Mouse (Mus musculus) thymus, postnatal 14 days (tissue): ENCODE measurements at regions not wholly inside any gene's neighbourhood (a gene's known extent, or its start where the extent isn't known, plus 50 kb on each side); places are given as distances from the start of the nearest gene placed in this dataset.

Experiments used
- DNase-seq: peaks from one replicate; pipeline ENCODE4 v3.0.0; 2021

GRCm38 (mm10) chr2:115126625-115127369 lies 454.7 kb upstream of the BC052040 start:
- DNase-seq: no peak

DNA sequence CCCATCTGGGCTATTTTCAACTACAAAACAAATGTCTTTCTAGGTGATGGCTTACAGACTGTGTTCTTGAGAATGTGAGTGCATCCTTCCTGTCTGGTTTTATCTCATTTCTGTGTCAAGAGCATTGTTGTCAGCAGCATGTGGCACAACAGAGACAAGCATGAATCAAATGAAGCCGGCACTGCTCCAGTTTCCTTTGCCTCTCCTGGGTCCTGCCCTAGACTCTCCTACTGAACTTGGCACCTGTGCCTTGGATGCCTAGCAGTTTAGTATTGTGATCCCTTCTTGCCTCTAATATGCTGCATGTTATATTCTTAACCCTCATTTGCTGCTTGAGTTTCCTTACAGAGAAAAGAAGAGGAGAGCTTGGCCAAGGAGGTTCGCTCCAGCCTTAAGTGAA lies 449.8 kb upstream of the BC052040 start:
- no peak for DNase-seq

DNA sequence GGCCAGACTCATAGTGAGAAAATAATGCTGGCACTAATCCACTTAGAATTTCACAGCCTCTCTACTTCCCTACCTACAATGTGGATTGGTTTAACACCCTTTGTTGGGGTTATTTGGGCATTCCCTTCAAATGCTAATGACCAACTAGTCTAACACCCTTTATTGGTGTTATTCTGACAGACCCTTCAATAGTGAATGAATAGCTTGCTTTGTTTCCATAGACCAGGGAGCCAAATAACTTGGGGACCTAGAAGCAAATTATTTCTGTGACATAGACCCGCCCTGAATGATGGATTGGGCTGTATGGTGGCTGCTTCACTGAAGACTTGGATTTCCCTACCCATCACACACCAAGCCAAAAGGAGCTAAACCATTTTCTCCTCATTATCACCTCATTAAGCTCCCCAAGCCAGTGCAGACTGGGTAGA lies 449.3 kb upstream of the BC052040 start:
- no peak for DNase-seq

GRCm38 (mm10) chr2:115141416-115141815 lies 440.1 kb upstream of the BC052040 start:
- DNase-seq: no peak

DNA sequence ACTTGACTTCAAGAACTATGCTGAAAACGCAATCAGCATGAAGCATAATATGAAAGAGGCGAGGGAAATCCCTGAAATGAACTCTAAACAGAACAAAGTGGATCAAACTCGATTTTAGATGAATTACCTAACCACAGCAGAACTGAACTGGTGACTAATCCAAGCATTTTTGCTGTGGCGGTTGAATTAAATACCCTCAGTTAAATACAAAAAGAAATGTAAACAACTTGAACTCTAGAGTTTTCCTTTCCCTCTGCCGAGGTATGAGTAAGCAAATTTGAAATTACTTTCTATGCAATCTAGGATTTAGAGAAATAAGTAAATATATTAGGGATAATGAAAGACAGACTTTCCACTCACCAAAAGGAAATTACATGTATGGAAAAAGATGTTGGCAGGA lies 409.4 kb upstream of the BC052040 start:
- DNase-seq: no peak

DNA sequence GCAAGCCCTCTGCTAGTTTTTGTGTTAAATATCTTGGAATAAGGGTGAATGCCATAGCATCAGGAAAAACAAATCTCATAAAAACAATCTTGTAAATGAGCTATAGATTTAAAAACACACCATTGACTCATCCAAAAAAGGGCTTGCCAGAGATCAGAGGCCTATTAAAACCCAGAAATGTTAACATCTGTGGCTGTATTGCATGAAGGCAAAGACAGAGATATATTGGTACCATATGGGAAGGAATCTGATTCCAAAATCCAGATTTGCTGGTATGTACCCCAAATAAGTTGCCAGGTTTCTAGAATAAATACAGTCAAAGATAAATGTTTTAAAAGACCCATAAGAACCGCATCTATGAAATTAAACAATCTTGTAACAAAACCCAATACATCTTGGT lies 404.4 kb upstream of the BC052040 start:
- no peak for DNase-seq

DNA sequence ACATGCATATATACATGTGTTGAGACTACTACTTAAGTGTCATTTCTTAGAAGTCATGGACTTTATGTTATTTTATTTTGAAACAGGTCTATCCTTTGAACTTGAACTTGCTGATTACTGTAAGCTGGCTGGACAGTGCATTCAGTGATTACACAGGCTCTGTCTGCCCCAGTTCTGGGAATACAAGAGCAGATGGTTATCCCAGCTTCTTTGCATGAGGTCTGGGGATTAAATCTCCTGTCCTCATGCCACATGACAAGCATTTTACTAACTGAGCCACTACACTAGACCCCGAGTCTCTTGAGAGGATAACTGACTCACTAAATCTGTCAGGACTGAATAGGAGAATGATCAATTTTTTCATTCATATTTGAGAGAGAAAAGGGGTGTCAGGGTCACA lies 403.6 kb upstream of the BC052040 start:
- no peak for DNase-seq

GRCm38 (mm10) chr2:115211191-115211590 lies 370.3 kb upstream of the BC052040 start:
- no peak for DNase-seq

DNA sequence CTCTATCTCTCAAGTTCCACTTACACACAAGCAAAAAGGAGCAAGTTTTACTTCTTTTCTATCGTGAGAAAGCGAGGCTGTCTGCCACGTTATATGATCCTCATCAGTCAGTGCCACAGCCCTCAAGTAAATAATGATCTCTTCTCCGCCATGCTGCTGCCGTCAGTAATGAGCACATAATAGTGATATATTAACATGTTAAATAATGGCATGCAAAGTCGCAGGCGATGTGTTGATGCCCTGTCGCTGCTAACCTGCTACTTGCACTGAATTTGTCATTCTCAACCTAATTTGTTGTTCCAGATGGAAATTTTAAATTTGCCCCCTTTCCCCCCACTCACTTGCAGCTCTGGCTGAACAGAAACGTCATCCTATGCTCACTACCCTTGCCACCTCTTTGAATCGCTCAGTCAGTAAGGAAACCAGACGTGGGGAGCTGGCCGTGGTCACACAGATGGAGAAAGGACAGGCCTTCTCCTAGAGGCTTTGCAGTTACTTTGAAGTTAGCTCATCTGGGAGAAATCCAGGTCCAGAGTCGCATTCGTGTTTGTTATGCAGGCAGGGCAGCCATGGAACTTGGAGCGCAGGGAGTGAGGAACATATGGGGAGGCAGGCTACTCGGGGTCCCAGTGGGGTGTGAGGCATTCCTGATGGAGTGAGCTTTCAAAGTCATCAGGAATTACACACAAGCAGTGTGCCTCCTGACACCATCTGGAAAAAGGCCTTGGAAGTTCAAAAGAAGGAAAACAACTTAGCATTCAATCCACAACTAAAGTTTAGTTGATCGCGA lies 368.1 kb upstream of the BC052040 start:
- DNase-seq: no peak

DNA sequence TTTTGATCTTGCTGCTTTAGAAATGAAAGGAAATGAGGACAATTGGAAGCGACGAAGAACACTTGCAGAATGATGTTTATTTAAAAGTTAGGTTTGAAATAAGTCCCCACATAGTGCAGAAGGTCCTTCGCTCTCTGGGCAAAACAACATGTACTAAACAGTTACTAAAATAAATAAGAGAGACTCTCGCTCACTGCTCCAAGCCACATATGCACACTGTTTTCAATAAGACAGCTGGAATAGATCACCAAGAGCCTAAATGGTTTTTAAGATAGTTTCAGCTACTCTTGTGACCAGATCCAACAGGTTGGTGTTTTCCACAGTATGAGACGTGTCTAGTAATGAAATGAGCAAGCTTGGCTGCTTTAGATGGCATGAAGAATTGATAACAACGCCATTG lies 367.2 kb upstream of the BC052040 start:
- no peak for DNase-seq

DNA sequence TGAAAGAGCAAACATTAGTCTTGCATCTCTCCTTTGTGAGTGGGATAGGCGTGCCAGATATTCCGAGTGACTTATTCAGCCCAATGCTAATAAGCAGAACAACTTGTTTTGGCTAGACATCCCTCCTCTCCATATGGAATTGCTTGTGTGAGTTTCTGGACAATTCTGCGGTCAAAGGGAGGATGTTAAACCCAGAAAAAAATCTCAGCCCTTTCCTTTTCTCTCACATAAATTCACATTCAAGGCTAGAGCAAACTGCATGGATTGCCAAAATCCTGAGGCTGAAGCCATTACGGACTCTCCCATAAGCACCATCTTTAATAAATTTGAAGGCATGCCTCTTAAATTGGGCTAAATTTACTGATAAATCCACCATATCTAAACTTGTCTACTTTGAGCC lies 351.5 kb upstream of the BC052040 start:
- no peak for DNase-seq

- no peak for DNase-seq
Measured at GRCm38 (mm10) chr2:115247673-115248072, 333.8 kb upstream of the BC052040 start.

DNA sequence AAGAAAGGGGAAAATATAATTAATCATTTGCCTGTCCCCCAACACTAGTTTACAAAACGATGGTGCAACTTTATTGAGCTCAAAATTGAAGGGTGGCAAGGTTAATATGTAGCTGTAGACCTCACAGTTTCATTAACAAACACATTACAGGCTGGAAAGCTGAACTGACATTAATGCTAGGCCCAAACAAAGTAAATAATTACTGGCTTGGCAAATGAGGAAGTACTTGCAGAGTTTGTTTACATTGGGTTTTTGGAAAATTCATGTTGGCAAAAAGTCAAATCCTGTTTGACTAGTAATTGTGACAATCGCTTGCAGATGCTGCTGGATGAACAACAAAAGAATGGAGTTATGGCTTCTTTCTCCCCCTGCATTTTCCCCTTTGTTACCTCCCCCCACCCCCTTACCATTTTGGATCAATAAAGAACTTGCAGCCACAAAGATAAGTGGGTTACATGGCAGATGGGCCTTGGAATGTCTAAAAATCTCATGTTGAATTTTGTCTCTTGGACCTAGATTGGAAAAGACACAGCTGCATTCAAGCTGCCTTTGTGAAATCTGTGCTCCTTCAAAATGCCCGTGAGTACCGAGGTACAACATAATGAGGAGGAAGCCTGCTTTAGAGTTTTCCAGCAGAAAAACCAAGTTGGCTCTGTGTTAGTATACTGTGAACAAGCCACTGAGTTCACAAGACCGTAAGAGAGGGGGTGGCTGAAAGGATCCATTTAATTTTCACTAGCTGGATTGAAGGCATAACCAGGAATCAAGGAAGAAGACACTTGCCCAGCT lies 331.3 kb upstream of the BC052040 start:
- DNase-seq: no peak

DNA sequence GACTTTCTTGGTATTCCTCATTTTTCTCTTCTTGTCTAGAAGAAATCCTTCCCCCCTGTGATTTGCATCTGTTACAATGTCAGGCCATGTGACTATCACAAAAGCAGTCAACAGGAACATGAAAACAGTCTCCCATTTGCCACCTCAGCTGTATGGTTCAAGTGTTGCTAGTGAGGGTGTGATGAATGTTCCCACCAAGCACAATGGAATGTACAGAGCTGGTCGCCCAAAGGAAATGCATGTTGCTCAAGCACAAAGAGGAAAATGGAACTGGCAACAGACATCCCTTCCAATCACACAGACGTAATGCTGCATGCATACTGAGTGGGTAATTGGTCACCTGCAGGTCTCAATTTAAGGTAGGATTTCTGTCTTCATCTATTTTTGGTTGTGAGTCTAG lies 324.1 kb upstream of the BC052040 start:
- DNase-seq: no peak

DNA sequence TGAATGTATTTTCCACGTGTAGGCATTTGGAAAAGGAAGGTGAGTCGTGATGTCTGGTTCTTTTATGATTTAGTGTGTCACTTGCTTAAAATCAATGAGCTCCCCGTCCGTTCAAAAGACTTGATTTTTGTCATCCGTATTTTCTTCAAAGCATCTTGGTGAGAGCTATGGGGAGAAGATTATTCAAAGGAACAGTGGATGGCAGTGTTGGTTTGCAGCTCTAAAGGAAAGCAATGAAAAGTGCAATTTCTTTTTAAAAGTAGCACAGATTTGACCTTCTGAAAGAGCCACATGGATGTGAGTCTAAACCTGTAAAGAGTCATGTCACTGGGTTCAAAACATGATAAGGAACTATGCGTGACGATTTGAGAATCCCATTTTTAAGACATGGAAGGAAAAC lies 313.3 kb upstream of the BC052040 start:
- DNase-seq: no peak

DNA sequence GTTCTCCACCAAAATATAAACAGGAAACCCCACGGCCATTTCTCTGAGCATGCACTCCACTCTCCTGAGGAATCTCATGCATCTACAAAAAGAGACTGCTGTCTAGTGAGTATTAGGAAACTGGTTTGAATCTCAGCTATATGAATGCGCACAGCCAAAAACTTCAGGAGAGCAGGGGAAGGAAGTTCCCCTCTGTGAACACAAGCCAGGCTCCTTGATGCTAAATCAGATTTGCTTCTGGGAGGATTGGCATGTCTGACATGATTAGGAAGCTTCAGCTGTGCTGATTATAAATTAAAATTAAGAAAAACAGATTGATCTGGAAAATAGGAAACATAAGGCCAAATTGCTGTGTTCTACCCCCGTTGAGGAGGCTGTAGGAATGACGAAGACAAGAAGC lies 304.1 kb upstream of the BC052040 start:
- no peak for DNase-seq

GRCm38 (mm10) chr2:115293020-115293419 lies 288.5 kb upstream of the BC052040 start:
- DNase-seq: no peak

- DNase-seq: no peak
Measured at GRCm38 (mm10) chr2:115297463-115297862, 284.1 kb upstream of the BC052040 start.

DNA sequence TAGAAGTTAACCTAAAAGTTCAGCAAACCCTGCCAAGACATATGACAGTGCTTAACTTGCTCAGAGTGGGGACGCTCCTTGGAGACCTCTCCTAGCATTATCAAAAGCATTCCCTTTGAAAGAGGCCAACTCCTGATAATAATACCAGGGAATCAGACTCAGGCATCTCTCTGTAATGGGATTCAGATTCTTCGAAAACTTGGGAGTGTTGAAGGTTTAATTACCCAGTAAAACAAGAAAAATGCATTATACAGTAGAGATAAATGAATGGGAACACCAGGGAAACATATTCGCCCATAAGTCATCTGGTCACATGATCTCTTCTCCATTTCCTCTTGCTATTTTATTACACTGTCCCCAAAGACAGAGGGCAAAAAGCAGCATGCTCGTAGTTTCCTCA lies 274.3 kb upstream of the BC052040 start:
- no peak for DNase-seq

DNA sequence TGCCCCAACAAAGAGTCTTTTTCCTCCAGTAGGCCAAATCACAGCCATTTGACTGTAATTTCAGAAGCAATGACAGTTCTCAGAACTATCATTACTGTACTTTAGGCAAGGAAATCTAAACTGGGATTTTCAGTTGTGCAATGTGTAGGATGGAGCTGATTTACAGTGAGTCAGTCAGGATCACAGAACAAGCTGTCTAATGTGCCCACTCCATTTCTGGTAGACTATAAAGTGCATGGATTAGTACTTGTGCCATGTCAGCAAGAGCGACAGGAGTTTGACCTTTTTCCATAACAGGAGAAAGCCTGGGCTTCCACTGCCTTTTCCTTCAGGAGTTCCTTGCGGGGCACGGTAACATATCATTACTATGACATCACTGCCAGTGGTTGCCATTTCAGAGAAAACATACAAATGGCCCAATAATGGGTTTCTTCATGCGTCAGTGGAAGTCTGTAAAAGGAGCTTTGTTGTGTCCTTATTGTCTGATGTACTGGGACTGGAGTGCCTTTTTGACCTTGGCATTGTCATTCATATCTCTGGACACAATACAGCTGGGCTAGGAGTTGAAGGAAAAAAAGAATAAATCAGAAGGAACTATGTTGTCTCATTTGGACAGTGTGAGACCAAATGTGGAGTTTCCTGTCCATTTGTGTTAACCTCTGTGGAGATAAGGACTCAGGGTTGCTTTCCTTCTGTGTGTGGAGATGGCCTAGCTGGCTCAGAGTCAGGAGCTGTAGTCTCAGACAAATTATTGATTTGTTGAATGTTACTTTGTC lies 271.5 kb upstream of the BC052040 start:
- DNase-seq: no peak

DNA sequence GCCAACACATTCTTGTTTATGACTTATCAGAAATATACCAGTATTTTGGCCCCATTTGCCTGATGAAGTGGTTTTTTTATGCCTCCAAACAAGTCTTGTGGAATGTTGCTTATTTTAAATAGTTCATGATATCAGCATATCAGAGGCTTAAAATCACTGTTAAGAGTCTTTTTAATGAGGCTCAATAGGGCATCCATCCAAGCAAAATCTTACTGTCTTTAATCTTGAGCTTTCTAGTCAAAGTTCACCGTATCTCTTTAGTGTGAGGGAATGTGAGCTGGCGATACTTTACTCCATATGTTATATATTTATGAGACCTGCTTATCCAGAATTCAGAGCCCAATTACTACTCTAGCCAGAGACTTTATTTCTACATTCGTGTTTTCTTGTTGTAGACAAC lies 263.0 kb upstream of the BC052040 start:
- DNase-seq: no peak

DNA sequence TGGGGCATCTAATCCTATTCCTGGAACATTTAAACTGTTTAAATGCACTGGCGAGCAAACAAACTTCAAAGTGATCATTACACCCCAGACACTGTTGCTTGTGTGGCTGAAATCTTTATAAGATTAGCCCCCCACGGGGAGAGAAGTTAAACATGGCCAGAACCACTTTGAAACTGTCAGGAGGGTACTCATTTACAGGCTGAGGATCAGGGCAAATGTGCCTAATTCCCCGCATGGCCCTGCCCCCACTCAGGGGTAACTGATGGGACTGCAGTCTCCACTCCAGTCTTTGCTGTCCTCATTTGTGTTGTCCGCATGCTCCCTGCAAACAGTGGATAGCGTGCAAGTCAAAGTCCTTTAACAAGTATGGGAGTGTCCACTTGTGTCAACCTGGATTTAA lies 258.9 kb upstream of the BC052040 start:
- DNase-seq: no peak

GRCm38 (mm10) chr2:115326526-115326925 lies 255.0 kb upstream of the BC052040 start:
- no peak for DNase-seq
